Mouse (Mus musculus): ENCODE measurements around the gene Abhd12b. TPM values are rescaled to one million over a fixed set of nuclear protein-coding genes. Genes with fewer than 3 reads are reported as not detected.

Gene Abhd12b
- polyA plus RNA-seq (2012; rRNA removed), result 0.04 TPM in 1 of 2 replicates, not detected in the other
- polyA plus RNA-seq (2014; fragmentation: Nextera tagmentation; extraction: Ambion mirVana), result not detected in 2 replicates

- no peak for TF ChIP-seq POLR2A (IDR thresholded peaks at IDR 0.05; ENCODE audit: borderline replicate concordance, extremely low read depth, insufficient read depth, insufficient read length)
- H3K36me3 ChIP-seq (ENCODE audit: control insufficient read depth, insufficient read depth, low read length), result no peaks in the 10 kb centered on the region
- no peaks in the 10 kb centered on the region for H3K9me3 ChIP-seq (ENCODE audit: control insufficient read depth, low read length)
- H3K27ac ChIP-seq (replicated peaks; ENCODE audit: low read depth, low read length), result no peak within 1 kb of the TSS
- no peak for ATAC-seq (ENCODE audit: low FRiP score, low read depth)
- no peaks in the 10 kb centered on the region for H3K27me3 ChIP-seq (ENCODE audit: control insufficient read depth, insufficient read depth, low read length)
- no peaks in the 10 kb centered on the region; the same call in 1 of the 2 replicates for H3K4me1 ChIP-seq (ENCODE audit: control insufficient read depth, insufficient read depth, low read length)
- H3K9ac ChIP-seq (ENCODE audit: low read depth, low read length, severe bottlenecking), result no peak within 1 kb of the TSS
- WGBS, result 44% methylated on average over 3 of the region's 3 CpGs
- H3K4me3 ChIP-seq (replicated peaks; ENCODE audit: low read length), result no peak within 1 kb of the TSS
- DNase-seq (ENCODE audit: low spot score), result no peak
- no peak within 1 kb of the TSS for H3K4me2 ChIP-seq (replicated peaks; ENCODE audit: low read depth, low read length, severe bottlenecking)
Observed at GRCm38 (mm10) chr12:70153842-70154241, at the start of gene Abhd12b. TSS of gene Abhd12b (plus strand) at chr12:70154142.

- Histone ChIP-seq H3K4me1 (ENCODE audit: control insufficient read depth, insufficient read depth, low read length) (peaks cover 22% of the 10 kb centered on the region), H3K9ac (ENCODE audit: low read depth, low read length, severe bottlenecking) (no peak overlapping the region), H3K36me3 (ENCODE audit: control insufficient read depth, insufficient read depth, low read length) (peaks cover 4% of the 10 kb centered on the region), H3K27ac (replicated peaks; ENCODE audit: low read depth, low read length) (no peak overlapping the region), H3K9me3 (ENCODE audit: control insufficient read depth, low read length) (no peaks in the 10 kb centered on the region), H3K4me2 (replicated peaks; ENCODE audit: low read depth, low read length, severe bottlenecking) (no peak overlapping the region), H3K4me3 (replicated peaks; ENCODE audit: low read length) (no peak overlapping the region), H3K27me3 (ENCODE audit: control insufficient read depth, insufficient read depth, low read length) (no peaks in the 10 kb centered on the region)
- no peak for TF ChIP-seq POLR2A (IDR thresholded peaks at IDR 0.05; ENCODE audit: borderline replicate concordance, extremely low read depth, insufficient read depth, insufficient read length)
- DNase-seq (ENCODE audit: low spot score) (peak; percentile 26), ATAC-seq (ENCODE audit: low FRiP score, low read depth) (peak; percentile 41; the same call in 1 of the 2 replicates)
- 37% methylated on average over 4 of the region's 4 CpGs for WGBS
Observed at GRCm38 (mm10) chr12:70104199-70104598, 49.7 kb upstream of the Abhd12b start.

- WGBS, result 39% methylated on average over 5 of the region's 5 CpGs
- peaks cover 4% of the 10 kb centered on the region for H3K36me3 ChIP-seq (ENCODE audit: control insufficient read depth, insufficient read depth, low read length)
- no peak overlapping the region for H3K4me3 ChIP-seq (replicated peaks; ENCODE audit: low read length)
- no peaks in the 10 kb centered on the region for H3K9me3 ChIP-seq (ENCODE audit: control insufficient read depth, low read length)
- peaks cover 22% of the 10 kb centered on the region for H3K4me1 ChIP-seq (ENCODE audit: control insufficient read depth, insufficient read depth, low read length)
- H3K4me2 ChIP-seq (replicated peaks; ENCODE audit: low read depth, low read length, severe bottlenecking), result no peak overlapping the region
- no peak overlapping the region for H3K27ac ChIP-seq (replicated peaks; ENCODE audit: low read depth, low read length)
- no peak for TF ChIP-seq POLR2A (IDR thresholded peaks at IDR 0.05; ENCODE audit: borderline replicate concordance, extremely low read depth, insufficient read depth, insufficient read length)
- H3K9ac ChIP-seq (ENCODE audit: low read depth, low read length, severe bottlenecking), result no peak overlapping the region
- DNase-seq (ENCODE audit: low spot score) (no peak), ATAC-seq (ENCODE audit: low FRiP score, low read depth) (no peak)
- H3K27me3 ChIP-seq (ENCODE audit: control insufficient read depth, insufficient read depth, low read length), result no peaks in the 10 kb centered on the region
Observed at GRCm38 (mm10) chr12:70104776-70105420, 49.0 kb upstream of the Abhd12b start.

GRCm38 (mm10) chr12:70105885-70106284, 48.1 kb upstream of the Abhd12b start:
- no peak overlapping the region for H3K4me3 ChIP-seq (replicated peaks; ENCODE audit: low read length)
- H3K27me3 ChIP-seq (ENCODE audit: control insufficient read depth, insufficient read depth, low read length), result no peaks in the 10 kb centered on the region
- ATAC-seq (ENCODE audit: low FRiP score, low read depth), result no peak
- TF ChIP-seq POLR2A (IDR thresholded peaks at IDR 0.05; ENCODE audit: borderline replicate concordance, extremely low read depth, insufficient read depth, insufficient read length), result no peak
- H3K36me3 ChIP-seq (ENCODE audit: control insufficient read depth, insufficient read depth, low read length), result peaks cover 4% of the 10 kb centered on the region; the same call in 1 of the 2 replicates
- peaks cover 29% of the 10 kb centered on the region for H3K4me1 ChIP-seq (ENCODE audit: control insufficient read depth, insufficient read depth, low read length)
- H3K27ac ChIP-seq (replicated peaks; ENCODE audit: low read depth, low read length), result no peak overlapping the region
- no peak overlapping the region for H3K4me2 ChIP-seq (replicated peaks; ENCODE audit: low read depth, low read length, severe bottlenecking)
- 67% methylated on average over 6 of the region's 6 CpGs for WGBS
- no peaks in the 10 kb centered on the region for H3K9me3 ChIP-seq (ENCODE audit: control insufficient read depth, low read length)
- H3K9ac ChIP-seq (ENCODE audit: low read depth, low read length, severe bottlenecking), result no peak overlapping the region
- no peak for DNase-seq (ENCODE audit: low spot score)

- no peak for TF ChIP-seq POLR2A (IDR thresholded peaks at IDR 0.05; ENCODE audit: borderline replicate concordance, extremely low read depth, insufficient read depth, insufficient read length)
- Histone ChIP-seq H3K9ac (ENCODE audit: low read depth, low read length, severe bottlenecking) (no peak overlapping the region), H3K9me3 (ENCODE audit: control insufficient read depth, low read length) (no peaks in the 10 kb centered on the region), H3K4me1 (ENCODE audit: control insufficient read depth, insufficient read depth, low read length) (peaks cover 29% of the 10 kb centered on the region), H3K27me3 (ENCODE audit: control insufficient read depth, insufficient read depth, low read length) (no peaks in the 10 kb centered on the region), H3K27ac (replicated peaks; ENCODE audit: low read depth, low read length) (no peak overlapping the region), H3K4me2 (replicated peaks; ENCODE audit: low read depth, low read length, severe bottlenecking) (no peak overlapping the region), H3K36me3 (ENCODE audit: control insufficient read depth, insufficient read depth, low read length) (peaks cover 4% of the 10 kb centered on the region; the same call in 1 of the 2 replicates), H3K4me3 (replicated peaks; ENCODE audit: low read length) (no peak overlapping the region)
- DNase-seq (ENCODE audit: low spot score), result no peak
- WGBS, result 66% methylated on average over 9 of the region's 9 CpGs
- no peak for ATAC-seq (ENCODE audit: low FRiP score, low read depth)
Observed at GRCm38 (mm10) chr12:70106508-70106907, 47.4 kb upstream of the Abhd12b start.

All from limb, embryonic 14.5 days (tissue).